Mouse (Mus musculus) thymus, adult 2 months (tissue): Measurements from ENCODE around the gene Myo1c.

Experiments
- CTCF ChIP-seq: fragments of 200-500 bp; IDR thresholded peaks from 2 replicates; pipeline ENCODE4 v1.5.1; 2012; ENCODE audit warnings: mild to moderate bottlenecking, control low read depth, low read length, moderate library complexity, borderline replicate concordance; ENCODE audit not compliant: control insufficient read depth, poor library complexity, insufficient read depth; ENCODE audit errors: extremely low read depth
- POLR2A ChIP-seq: fragments of 200-500 bp; IDR thresholded peaks from 2 replicates; pipeline ENCODE4 v1.6.1; 2012; ENCODE audit warnings: mild to moderate bottlenecking, low read length, control low read depth, moderate library complexity; ENCODE audit not compliant: control insufficient read depth, poor library complexity, insufficient read depth; ENCODE audit errors: extremely low read depth

GRCm38 (mm10) chr11:75655621-75656545 lies 5.6 kb downstream of the Myo1c start:
- TF ChIP-seq CTCF (no peak), POLR2A (no peak)
